Mouse (Mus musculus): ENCODE measurements around the gene Bmp2k. TPM values are rescaled to one million over a fixed set of nuclear protein-coding genes. Genes with fewer than 3 reads are reported as not detected.

The Bmp2k gene
- polyA plus RNA-seq, 2 experiments from 2014 or later = 8.3 to 19.3 TPM

GRCm38 (mm10) chr5:97108333-97108732 lies 110.8 kb downstream of the Bmp2k start:
- no peak for ATAC-seq

- no peak for ATAC-seq
These were observed 112.6 kb downstream of the Bmp2k start for GRCm38 (mm10) chr5:97110133-97110532.

GRCm38 (mm10) chr5:97110697-97111096 lies 113.2 kb downstream of the Bmp2k start:
- no peak for ATAC-seq

GRCm38 (mm10) chr5:97111207-97111910 lies 113.9 kb downstream of the Bmp2k start, which contains the start of gene Paqr3:
Gene Paqr3, minus strand, starts transcription at chr5:97111596.
- ATAC-seq = peak; percentile 91

GRCm38 (mm10) chr5:97124977-97125376 lies 127.5 kb downstream of the Bmp2k start:
- ATAC-seq = no peak

GRCm38 (mm10) chr5:97125459-97125970 lies 128.0 kb downstream of the Bmp2k start:
- no peak for ATAC-seq

- peak; percentile 68 for ATAC-seq
These were observed 128.5 kb downstream of the Bmp2k start for GRCm38 (mm10) chr5:97126005-97126404.

- no peak for ATAC-seq
These were observed 129.8 kb downstream of the Bmp2k start for GRCm38 (mm10) chr5:97127284-97127683.

- ATAC-seq = peak; percentile 61
These were observed 131.0 kb downstream of the Bmp2k start for GRCm38 (mm10) chr5:97128242-97129226.

- ATAC-seq = no peak
These were observed 132.1 kb downstream of the Bmp2k start for GRCm38 (mm10) chr5:97129589-97129988.

- no peak for ATAC-seq
These were observed 137.8 kb downstream of the Bmp2k start for GRCm38 (mm10) chr5:97135331-97135730.

Other genes with a start within 250 kb of the Bmp2k start
- under 1 TPM in 1 of 2 experiments, not detected in 1; 0.55 TPM for gene Anxa3, start 204.3 kb upstream of the Bmp2k start, polyA plus RNA-seq (2017; shearing (Covaris generic))
- 1 to 10 TPM; 1.5 to 2.0 TPM for gene Paqr3, start 113.9 kb downstream of the Bmp2k start, polyA plus RNA-seq (2017; shearing (Covaris generic))

Measured in activated CD4-positive, CD25-positive, alpha-beta regulatory T cell, adult 4 months (primary cell).